ENCODE assay signal across 15 mouse cellular contexts in the genomic region with DNA sequence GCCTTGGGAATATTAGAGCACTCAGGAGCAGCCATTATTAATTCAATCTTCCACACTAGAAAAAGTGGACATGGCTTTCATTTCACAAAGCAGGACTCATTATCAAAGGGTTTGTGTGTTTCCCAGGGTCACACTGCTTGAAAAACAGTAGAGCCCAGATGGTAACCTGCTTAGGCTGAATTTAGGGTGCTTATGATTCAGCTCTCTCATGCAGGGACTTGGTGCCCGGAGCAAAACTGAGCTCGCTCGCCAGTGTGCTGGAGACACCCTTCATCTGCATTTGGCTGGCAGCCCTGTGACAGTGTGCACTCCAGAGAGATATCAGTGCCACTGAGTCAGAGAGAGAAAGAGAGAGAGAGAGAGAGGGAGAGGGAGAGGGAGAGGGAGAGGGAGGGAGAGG.
"Had no signal": no experiment of that assay in that cellular context is flagged by ENCODE, and none has a peak within 500 bp of the region (broad histone marks: within the 10 kb centered on the region; RNA-seq: fewer than 3 reads in every experiment).

No protein-coding gene starts in this region.

- DNase-seq: gastrocnemius, postnatal 14 days; gastrocnemius, postnatal 36 days; heart, adult 18-20 months; heart, postnatal 10 days; kidney, adult 11 months; kidney, adult 2 months; kidney, adult 9 months; kidney, postnatal 14 days; kidney, postnatal 36 days; layer of hippocampus, adult 9-11 months; layer of hippocampus, postnatal 36 days; left cerebral cortex, postnatal 4 days had no signal

- ATAC-seq: hindbrain, postnatal 0 days; intestine, embryonic 16.5 days; liver, embryonic 12.5 days had no signal
